19 mouse cellular contexts compared by ENCODE assay signal in genomic region chr1:187872208-187872607, GRCm38 (mm10).
DNase-seq lines count a peak whose midpoint lies in the region; ATAC-seq lines count a peak whose summit lies in the region.
"Had no signal": no experiment of that assay in that cellular context is flagged by ENCODE, and none has a peak within 500 bp of the region (broad histone marks: within the 10 kb centered on the region; RNA-seq: fewer than 3 reads in every experiment).

No protein-coding gene starts in this region.

- WGBS in heart, embryonic 11.5 days (ENCODE audit: insufficient replicate concordance): 45% methylated on average over 8 of the region's 8 CpGs
- WGBS in midbrain, embryonic 11.5 days: 65% methylated on average over 8 of the region's 8 CpGs
- 69% methylated on average over 8 of the region's 8 CpGs for WGBS in midbrain, embryonic 14.5 days
- 35% methylated on average over 8 of the region's 8 CpGs for WGBS in stomach, embryonic 16.5 days

- H3K9me3 ChIP-seq in heart, embryonic 11.5 days (replicated peaks; ENCODE audit: control insufficient read depth, low read length): no peaks in the 10 kb centered on the region
- H3K9me3 ChIP-seq in midbrain, embryonic 11.5 days (ENCODE audit: control insufficient read depth, low read length): no peaks in the 10 kb centered on the region
- H3K9me3 ChIP-seq in midbrain, embryonic 14.5 days (ENCODE audit: control insufficient read depth, low read length): no peaks in the 10 kb centered on the region
- H3K9me3 ChIP-seq in stomach, embryonic 16.5 days (replicated peaks; ENCODE audit: control insufficient read depth, low read length): no peaks in the 10 kb centered on the region
- H3K9me3 ChIP-seq: embryonic facial prominence, embryonic 10.5 days; forebrain, embryonic 13.5 days; hindbrain, embryonic 12.5 days had no signal

- no peak for ATAC-seq in heart, embryonic 11.5 days (replicated peaks; ENCODE audit: insufficient number of reproducible peaks, low FRiP score, low TSS enrichment)
- ATAC-seq in midbrain, embryonic 11.5 days (ENCODE audit: low FRiP score): no peak
- no peak for ATAC-seq in midbrain, embryonic 14.5 days (ENCODE audit: low FRiP score, low TSS enrichment)
- ATAC-seq in stomach, embryonic 16.5 days (ENCODE audit: insufficient read depth, low FRiP score): peak; percentile 17; the same call in 1 of the 2 replicates
- ATAC-seq: forebrain, embryonic 13.5 days; forebrain, postnatal 0 days; hindbrain, embryonic 16.5 days; inflammation-experienced regulatory T-cells, adult 6 months had no signal

- H3K36me3 ChIP-seq in heart, embryonic 11.5 days (ENCODE audit: control insufficient read depth, insufficient read depth, low read length): no peaks in the 10 kb centered on the region
- H3K36me3 ChIP-seq in midbrain, embryonic 11.5 days (ENCODE audit: control insufficient read depth, insufficient read depth, low read length): no peaks in the 10 kb centered on the region
- no peaks in the 10 kb centered on the region for H3K36me3 ChIP-seq in midbrain, embryonic 14.5 days (ENCODE audit: control insufficient read depth, insufficient read depth, low read length)
- no peaks in the 10 kb centered on the region for H3K36me3 ChIP-seq in stomach, embryonic 16.5 days (ENCODE audit: control insufficient read depth, insufficient read depth, low read length)
- H3K36me3 ChIP-seq: embryonic facial prominence, embryonic 10.5 days; hindbrain, embryonic 12.5 days had no signal

- no peak for DNase-seq in heart, postnatal 4 days
- DNase-seq in midbrain, embryonic 11.5 days (ENCODE audit: low spot score, missing footprints): peak; percentile 69
- DNase-seq in midbrain, embryonic 14.5 days: no peak
- no peak for DNase-seq in cerebellum, adult 11 months
- DNase-seq in cerebellum, postnatal 14 days: no peak
- DNase-seq: adrenal gland, postnatal 10 days; cerebellum, adult 11-12 months; cerebellum, adult 9-11 months; forebrain, postnatal 0 days; gastrocnemius, adult 2 months; gastrocnemius, postnatal 25 days; heart, postnatal 36 days had no signal

- no peak overlapping the region for H3K4me3 ChIP-seq in heart, embryonic 11.5 days (ENCODE audit: low read depth, low read length)
- no peak overlapping the region for H3K4me3 ChIP-seq in midbrain, embryonic 11.5 days (ENCODE audit: low read depth, low read length)
- H3K4me3 ChIP-seq in midbrain, embryonic 14.5 days (replicated peaks; ENCODE audit: low read depth, low read length): no peak overlapping the region
- H3K4me3 ChIP-seq in stomach, embryonic 16.5 days (replicated peaks; ENCODE audit: low read length): no peak overlapping the region
- H3K4me3 ChIP-seq: embryonic facial prominence, embryonic 10.5 days; forebrain, embryonic 13.5 days; gastrocnemius, adult 2 months; hindbrain, embryonic 12.5 days had no signal

- H3K27ac ChIP-seq in heart, embryonic 11.5 days (ENCODE audit: low read depth, low read length): peak overlapping the region; percentile 35; the same call in 1 of the 2 replicates
- no peak overlapping the region for H3K27ac ChIP-seq in midbrain, embryonic 11.5 days (ENCODE audit: low read depth, low read length)
- H3K27ac ChIP-seq in midbrain, embryonic 14.5 days (replicated peaks; ENCODE audit: low read depth, low read length): no peak overlapping the region
- H3K27ac ChIP-seq in stomach, embryonic 16.5 days (ENCODE audit: low read length): no peak overlapping the region
- H3K27ac ChIP-seq: embryonic facial prominence, embryonic 10.5 days; forebrain, embryonic 13.5 days; gastrocnemius, adult 2 months; hindbrain, embryonic 12.5 days had no signal

- no peak overlapping the region for H3K9ac ChIP-seq in heart, embryonic 11.5 days (ENCODE audit: low read depth, low read length)
- no peak overlapping the region for H3K9ac ChIP-seq in midbrain, embryonic 11.5 days (ENCODE audit: low read length)
- no peak overlapping the region for H3K9ac ChIP-seq in midbrain, embryonic 14.5 days (replicated peaks; ENCODE audit: low read length)
- no peak overlapping the region for H3K9ac ChIP-seq in stomach, embryonic 16.5 days (ENCODE audit: low read length)
- H3K9ac ChIP-seq: forebrain, embryonic 13.5 days; forebrain, postnatal 0 days; hindbrain, embryonic 12.5 days had no signal

- peaks cover 24% of the 10 kb centered on the region for H3K4me1 ChIP-seq in heart, embryonic 11.5 days (ENCODE audit: control insufficient read depth, insufficient read depth, low read length)
- no peaks in the 10 kb centered on the region for H3K4me1 ChIP-seq in midbrain, embryonic 11.5 days (ENCODE audit: control insufficient read depth, insufficient read depth, low read length)
- H3K4me1 ChIP-seq in midbrain, embryonic 14.5 days (ENCODE audit: control insufficient read depth, insufficient read depth, low read length): no peaks in the 10 kb centered on the region
- H3K4me1 ChIP-seq in stomach, embryonic 16.5 days (ENCODE audit: control insufficient read depth, insufficient read depth, low read length): peaks cover 8% of the 10 kb centered on the region
- H3K4me1 ChIP-seq: forebrain, embryonic 13.5 days; hindbrain, embryonic 12.5 days had no signal

- no peaks in the 10 kb centered on the region for H3K27me3 ChIP-seq in heart, embryonic 11.5 days (ENCODE audit: control insufficient read depth, insufficient read depth, low read length)
- H3K27me3 ChIP-seq in midbrain, embryonic 11.5 days (ENCODE audit: control insufficient read depth, insufficient read depth, low read length): no peaks in the 10 kb centered on the region
- no peaks in the 10 kb centered on the region for H3K27me3 ChIP-seq in midbrain, embryonic 14.5 days (ENCODE audit: control insufficient read depth, insufficient read depth, low read length)
- no peaks in the 10 kb centered on the region for H3K27me3 ChIP-seq in stomach, embryonic 16.5 days (ENCODE audit: control insufficient read depth, insufficient read depth, low read length)
- H3K27me3 ChIP-seq: forebrain, embryonic 13.5 days; hindbrain, embryonic 12.5 days had no signal

- H3K4me2 ChIP-seq in heart, embryonic 11.5 days: no peak overlapping the region
- no peak overlapping the region for H3K4me2 ChIP-seq in midbrain, embryonic 11.5 days
- no peak overlapping the region for H3K4me2 ChIP-seq in midbrain, embryonic 14.5 days (ENCODE audit: low read length)
- H3K4me2 ChIP-seq in stomach, embryonic 16.5 days (ENCODE audit: low read depth, low read length): no peak overlapping the region
- H3K4me2 ChIP-seq: forebrain, embryonic 13.5 days; hindbrain, embryonic 12.5 days had no signal
